Mouse (Mus musculus) liver, embryonic 14.5 days (tissue): ENCODE results near the gene Gpr176.

Experiments
- CTCF ChIP-seq: IDR thresholded peaks from 2 replicates; pipeline ENCODE4 v1.5.1; 2016; ENCODE audit warnings: antibody characterized with exemption, low read depth, control low read depth
- EP300 ChIP-seq: IDR thresholded peaks from 2 replicates; pipeline ENCODE4 v1.6.1; 2016; ENCODE audit warnings: antibody characterized with exemption, low read depth

DNA sequence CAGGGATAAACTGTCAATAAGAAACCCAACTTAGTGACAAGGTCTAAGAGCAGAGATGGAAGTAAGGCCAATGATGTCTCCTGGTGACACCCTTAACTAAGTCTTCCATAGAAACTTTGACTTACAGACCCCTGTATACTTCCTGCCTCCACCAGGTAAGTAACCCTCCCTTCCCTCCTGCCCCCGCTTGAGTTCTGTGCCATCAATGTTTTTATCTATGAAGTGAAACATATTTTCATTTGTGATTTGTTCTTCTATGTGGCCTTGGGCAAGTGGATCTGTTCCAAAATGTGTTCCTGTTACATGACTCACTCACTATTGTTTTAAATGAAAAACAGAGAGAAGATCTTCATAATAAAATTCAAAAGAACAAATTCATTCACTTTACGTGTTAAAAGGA lies 73.2 kb downstream of the Gpr176 start:
- no peak for TF ChIP-seq EP300
- no peak for TF ChIP-seq CTCF
